Mouse (Mus musculus) liver, embryonic 11.5 days (tissue): ENCODE results near the gene Kirrel3. TPM values are rescaled to one million over a fixed set of nuclear protein-coding genes. Genes with fewer than 3 reads are reported as not detected.

Source experiments
- ATAC-seq: fragments of 200-750 bp; cut with Nextera tagmentation; replicated peaks from 2 replicates; pipeline ENCODE4 v1.8.0; 2017; ENCODE audit warnings: moderate number of reproducible peaks, mild to moderate bottlenecking, moderate TSS enrichment, moderate library complexity; ENCODE audit not compliant: low FRiP score
- DNase-seq: peaks from one replicate; pipeline ENCODE4 v3.0.0-alpha.2; 2017; ENCODE audit warnings: low spot score
- H3K27ac ChIP-seq: fragments of 300-500 bp; sonication (generic); 2 replicates; pipeline ENCODE4 v1.5.1; 2014; ENCODE audit warnings: mild to moderate bottlenecking, low read depth, low read length, control low read depth
- H3K27me3 ChIP-seq: fragments of 300-500 bp; sonication (generic); replicated peaks from 2 replicates; pipeline ENCODE4 v1.6.1; 2014; ENCODE audit warnings: low read length, mixed read lengths; ENCODE audit not compliant: control insufficient read depth, insufficient read depth
- H3K36me3 ChIP-seq: fragments of 300-500 bp; sonication (generic); 2 replicates; pipeline ENCODE4 v1.6.1; 2014; ENCODE audit warnings: mild to moderate bottlenecking, low read length, moderate library complexity, mixed read lengths; ENCODE audit not compliant: control insufficient read depth, insufficient read depth
- H3K4me1 ChIP-seq: fragments of 300-500 bp; sonication (generic); replicated peaks from 2 replicates; pipeline ENCODE4 v1.6.1; 2014; ENCODE audit warnings: low read length, mixed read lengths; ENCODE audit not compliant: control insufficient read depth, insufficient read depth
- H3K4me2 ChIP-seq: fragments of 300-500 bp; sonication (generic); 2 replicates; pipeline ENCODE4 v1.6.1; 2014; ENCODE audit warnings: mild to moderate bottlenecking, control low read depth, moderate library complexity
- H3K4me3 ChIP-seq: fragments of 300-500 bp; sonication (generic); 2 replicates; pipeline ENCODE4 v1.5.1; 2014; ENCODE audit warnings: low read depth, low read length, control low read depth
- H3K9ac ChIP-seq: fragments of 300-500 bp; sonication (generic); 2 replicates; pipeline ENCODE4 v1.6.1; 2014; ENCODE audit warnings: low read depth, low read length, control low read depth
- H3K9me3 ChIP-seq: fragments of 300-500 bp; sonication (generic); 2 replicates; pipeline ENCODE4 v1.6.1; 2016; ENCODE audit warnings: low read length, inconsistent platforms, mixed read lengths; ENCODE audit not compliant: control insufficient read depth
- WGBS: fragments of 180-500 bp; shearing (Covaris S2); extraction: QIAGEN DNeasy Blood & Tissue Kit; methylation state at CpG from one replicate; pipeline ENCODE4 v1.1.7; 2014; 5-methylcytosine and 5-hydroxymethylcytosine counted together
- polyA plus RNA-seq: library from polyadenylated mRNA; unstranded; fragments of >200 nt; fragmentation: Nextera tagmentation; extraction: Ambion mirVana; gene quantifications from 2 replicates; pipeline ENCODE4 v1.2.1, GENCODE M21; 2014

Gene Kirrel3
- polyA plus RNA-seq, 1 experiment from 2014 or later, result 0.77 TPM

- no peaks in the 10 kb centered on the region for H3K36me3 ChIP-seq
- no peaks in the 10 kb centered on the region for H3K27me3 ChIP-seq
- H3K27ac ChIP-seq, result no peak overlapping the region
- no peak for ATAC-seq
- H3K9me3 ChIP-seq, result no peaks in the 10 kb centered on the region
- no peaks in the 10 kb centered on the region for H3K4me1 ChIP-seq
- WGBS, result 76% methylated on average over 3 of the region's 3 CpGs
- no peak overlapping the region for H3K4me3 ChIP-seq
- H3K4me2 ChIP-seq, result no peak overlapping the region
- no peak for DNase-seq
- no peak overlapping the region for H3K9ac ChIP-seq
Measured at GRCm38 (mm10) chr9:34956512-34956911, 470.8 kb downstream of the Kirrel3 start.

GRCm38 (mm10) chr9:34957691-34958090 is 472.0 kb downstream of the Kirrel3 start:
- WGBS, result 74% methylated on average over 6 of the region's 6 CpGs
- no peaks in the 10 kb centered on the region for H3K36me3 ChIP-seq
- no peak overlapping the region for H3K4me2 ChIP-seq
- H3K9ac ChIP-seq, result no peak overlapping the region
- H3K27ac ChIP-seq, result no peak overlapping the region
- no peaks in the 10 kb centered on the region for H3K27me3 ChIP-seq
- no peaks in the 10 kb centered on the region for H3K4me1 ChIP-seq
- DNase-seq (no peak), ATAC-seq (no peak)
- no peak overlapping the region for H3K4me3 ChIP-seq
- no peaks in the 10 kb centered on the region for H3K9me3 ChIP-seq

GRCm38 (mm10) chr9:34958183-34958830 is 472.6 kb downstream of the Kirrel3 start:
- Histone ChIP-seq H3K4me2 (no peak overlapping the region), H3K9me3 (no peaks in the 10 kb centered on the region), H3K27me3 (no peaks in the 10 kb centered on the region), H3K9ac (no peak overlapping the region), H3K4me1 (no peaks in the 10 kb centered on the region), H3K36me3 (no peaks in the 10 kb centered on the region), H3K4me3 (no peak overlapping the region), H3K27ac (no peak overlapping the region)
- 74% methylated on average over 5 of the region's 5 CpGs for WGBS
- ATAC-seq, result no peak
- no peak for DNase-seq

GRCm38 (mm10) chr9:34960736-34961135 is 475.0 kb downstream of the Kirrel3 start:
- ATAC-seq, result no peak
- H3K4me2 ChIP-seq, result no peak overlapping the region
- no peak overlapping the region for H3K4me3 ChIP-seq
- no peak overlapping the region for H3K9ac ChIP-seq
- no peak overlapping the region for H3K27ac ChIP-seq
- 68% methylated on average over 12 of the region's 12 CpGs for WGBS
- no peaks in the 10 kb centered on the region for H3K9me3 ChIP-seq
- no peaks in the 10 kb centered on the region for H3K4me1 ChIP-seq
- H3K27me3 ChIP-seq, result no peaks in the 10 kb centered on the region
- no peaks in the 10 kb centered on the region for H3K36me3 ChIP-seq
- DNase-seq, result no peak

GRCm38 (mm10) chr9:34961171-34961570 is 475.5 kb downstream of the Kirrel3 start:
- no peak overlapping the region for H3K9ac ChIP-seq
- no peak for ATAC-seq
- no peak overlapping the region for H3K4me3 ChIP-seq
- H3K27ac ChIP-seq, result no peak overlapping the region
- WGBS, result 72% methylated on average over 14 of the region's 14 CpGs
- H3K4me2 ChIP-seq, result no peak overlapping the region
- no peaks in the 10 kb centered on the region for H3K4me1 ChIP-seq
- H3K9me3 ChIP-seq, result no peaks in the 10 kb centered on the region
- DNase-seq, result no peak
- H3K27me3 ChIP-seq, result no peaks in the 10 kb centered on the region
- no peaks in the 10 kb centered on the region for H3K36me3 ChIP-seq

GRCm38 (mm10) chr9:34962251-34962650 is 476.6 kb downstream of the Kirrel3 start:
- WGBS, result 85% methylated on average over 4 of the region's 4 CpGs
- Histone ChIP-seq H3K27me3 (no peaks in the 10 kb centered on the region), H3K27ac (no peak overlapping the region), H3K9me3 (no peaks in the 10 kb centered on the region), H3K4me2 (no peak overlapping the region), H3K4me1 (no peaks in the 10 kb centered on the region), H3K4me3 (no peak overlapping the region), H3K9ac (no peak overlapping the region), H3K36me3 (no peaks in the 10 kb centered on the region)
- no peak for ATAC-seq
- DNase-seq, result no peak

GRCm38 (mm10) chr9:34963593-34963992 is 477.9 kb downstream of the Kirrel3 start:
- no peaks in the 10 kb centered on the region for H3K9me3 ChIP-seq
- H3K9ac ChIP-seq, result no peak overlapping the region
- no peak overlapping the region for H3K27ac ChIP-seq
- WGBS, result 67% methylated on average over 3 of the region's 3 CpGs
- no peaks in the 10 kb centered on the region for H3K36me3 ChIP-seq
- no peaks in the 10 kb centered on the region for H3K27me3 ChIP-seq
- DNase-seq, result no peak
- no peak overlapping the region for H3K4me2 ChIP-seq
- no peak for ATAC-seq
- H3K4me3 ChIP-seq, result no peak overlapping the region
- H3K4me1 ChIP-seq, result no peaks in the 10 kb centered on the region

- Histone ChIP-seq H3K27me3 (no peaks in the 10 kb centered on the region), H3K36me3 (no peaks in the 10 kb centered on the region), H3K4me3 (no peak overlapping the region), H3K9ac (no peak overlapping the region), H3K27ac (no peak overlapping the region), H3K4me1 (no peaks in the 10 kb centered on the region), H3K9me3 (no peaks in the 10 kb centered on the region), H3K4me2 (no peak overlapping the region)
- no peak for ATAC-seq
- DNase-seq, result no peak
- WGBS, result 76% methylated on average over 14 of the region's 14 CpGs
Measured at GRCm38 (mm10) chr9:34964172-34965040, 478.7 kb downstream of the Kirrel3 start.

- H3K27me3 ChIP-seq, result no peaks in the 10 kb centered on the region
- no peaks in the 10 kb centered on the region for H3K4me1 ChIP-seq
- H3K4me3 ChIP-seq, result no peak overlapping the region
- no peak overlapping the region for H3K27ac ChIP-seq
- no peak overlapping the region for H3K9ac ChIP-seq
- 49% methylated on average over 4 of the region's 4 CpGs for WGBS
- no peak for ATAC-seq
- no peak overlapping the region for H3K4me2 ChIP-seq
- H3K9me3 ChIP-seq, result no peaks in the 10 kb centered on the region
- no peak for DNase-seq
- H3K36me3 ChIP-seq, result no peaks in the 10 kb centered on the region
Measured at GRCm38 (mm10) chr9:34965041-34965415, 479.3 kb downstream of the Kirrel3 start.
